Mouse (Mus musculus) NIH3T3 (cell line): Measurements from ENCODE around the gene Focad.

Source experiments
- DNase-seq: peaks from one replicate; pipeline ENCODE4 v3.0.0-alpha.2; 2012; ENCODE audit warnings: low read depth

Gene Focad

GRCm38 (mm10) chr4:88094062-88094767, at the start of gene Focad:
TSS of gene Focad (plus strand) at chr4:88094629.
- peak; percentile 100 for DNase-seq

GRCm38 (mm10) chr4:88045151-88045550, 49.3 kb upstream of the Focad start:
- DNase-seq: no peak

DNA sequence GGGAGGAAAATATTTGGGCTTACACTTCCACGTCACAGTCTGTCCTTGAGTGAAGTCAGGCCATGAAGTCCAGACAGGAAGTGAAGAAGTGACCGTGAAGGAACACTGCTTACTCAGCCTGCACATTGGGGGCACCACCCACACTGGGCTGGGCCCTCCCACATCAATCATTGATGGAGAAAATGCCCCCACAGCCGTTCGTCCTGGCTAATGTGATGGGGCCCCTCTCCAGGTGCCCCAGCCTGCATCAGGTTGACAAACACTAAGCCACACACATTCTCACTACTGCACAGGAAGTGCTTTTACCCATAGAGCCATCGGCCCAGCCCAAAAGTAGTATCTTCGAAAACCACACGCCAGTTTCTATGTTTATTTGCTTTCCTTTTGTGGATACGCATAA, 48.1 kb upstream of the Focad start:
- no peak for DNase-seq

- no peak for DNase-seq
Measured at GRCm38 (mm10) chr4:88075388-88075787, 19.0 kb upstream of the Focad start.

DNA sequence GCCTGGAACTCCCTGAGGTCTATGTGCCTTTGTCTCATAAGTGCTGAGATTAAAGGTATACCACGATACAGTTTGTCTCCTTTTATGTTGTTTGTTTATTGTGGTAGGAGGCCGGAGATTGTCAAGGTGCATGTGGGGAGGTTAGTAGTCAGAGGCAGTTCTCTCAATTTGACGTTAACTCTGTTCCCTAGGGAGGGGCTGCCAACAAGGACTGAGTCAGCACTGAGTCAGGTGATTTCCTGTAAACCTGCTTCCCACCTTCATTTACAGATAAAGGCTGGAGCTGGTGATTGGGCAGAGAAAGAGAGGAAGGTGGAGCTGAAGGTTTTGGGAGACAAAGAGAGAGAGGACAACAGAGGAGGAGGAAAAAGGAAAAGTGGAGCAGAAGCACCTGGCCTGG, 15.4 kb upstream of the Focad start:
- no peak for DNase-seq

GRCm38 (mm10) chr4:88081417-88081816, 13.0 kb upstream of the Focad start:
- no peak for DNase-seq

DNA sequence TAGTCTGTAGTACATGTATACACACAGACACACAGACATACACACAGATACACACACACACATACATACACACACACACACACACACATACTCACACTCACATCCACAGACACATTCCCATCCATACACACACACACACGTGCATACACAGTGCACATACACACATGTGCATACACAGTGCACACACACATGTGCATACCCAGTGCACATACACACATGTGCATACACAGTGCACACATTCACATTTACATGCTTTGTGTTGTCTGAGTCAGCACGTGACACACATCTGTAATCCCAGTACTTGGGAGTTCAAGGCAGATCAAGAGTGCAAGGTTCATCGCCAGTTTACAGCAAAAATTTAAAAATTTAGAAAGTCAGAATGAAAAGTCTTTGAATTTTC, 12.5 kb upstream of the Focad start:
- DNase-seq: no peak

DNA sequence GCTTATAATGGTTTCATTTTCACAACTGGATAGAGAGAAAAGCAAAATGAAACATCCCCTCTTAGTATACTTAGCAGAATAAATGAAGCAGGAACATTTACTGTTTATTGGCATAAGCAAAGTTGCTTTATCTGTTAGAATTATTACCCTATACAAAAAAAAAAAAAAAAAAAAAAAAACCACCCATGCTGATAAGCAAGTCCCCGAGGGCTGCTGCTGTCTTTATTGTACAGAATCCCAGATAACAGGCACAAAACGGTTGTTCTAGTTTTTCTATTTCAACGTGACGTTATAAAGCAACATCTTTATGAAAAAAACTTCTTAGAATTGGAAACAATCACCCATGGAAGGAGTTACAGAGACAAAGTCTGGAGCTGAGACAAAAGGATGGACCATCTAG, 12.0 kb upstream of the Focad start:
- no peak for DNase-seq

- DNase-seq: peak; percentile 62
Measured at GRCm38 (mm10) chr4:88083781-88084180, 10.6 kb upstream of the Focad start.

DNA sequence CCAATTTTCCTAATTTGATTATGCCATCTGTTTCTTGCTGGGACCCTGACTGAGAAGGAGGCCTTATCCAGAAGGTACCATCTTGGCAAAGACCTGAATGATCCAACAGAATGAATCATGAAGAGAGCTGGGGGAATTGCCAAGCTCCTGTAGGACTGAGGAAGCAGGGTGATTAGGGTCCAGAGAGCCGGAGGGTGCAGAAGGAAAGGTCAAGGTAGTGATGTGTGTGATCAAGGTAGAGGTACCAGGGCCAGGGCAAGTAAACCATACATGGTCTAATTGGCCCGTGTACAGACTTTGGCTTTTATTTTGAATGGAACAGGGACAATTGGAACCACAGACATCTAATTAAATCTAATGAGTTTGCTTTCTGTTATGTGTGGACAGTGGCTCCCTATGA, 4.1 kb upstream of the Focad start:
- DNase-seq: no peak

DNA sequence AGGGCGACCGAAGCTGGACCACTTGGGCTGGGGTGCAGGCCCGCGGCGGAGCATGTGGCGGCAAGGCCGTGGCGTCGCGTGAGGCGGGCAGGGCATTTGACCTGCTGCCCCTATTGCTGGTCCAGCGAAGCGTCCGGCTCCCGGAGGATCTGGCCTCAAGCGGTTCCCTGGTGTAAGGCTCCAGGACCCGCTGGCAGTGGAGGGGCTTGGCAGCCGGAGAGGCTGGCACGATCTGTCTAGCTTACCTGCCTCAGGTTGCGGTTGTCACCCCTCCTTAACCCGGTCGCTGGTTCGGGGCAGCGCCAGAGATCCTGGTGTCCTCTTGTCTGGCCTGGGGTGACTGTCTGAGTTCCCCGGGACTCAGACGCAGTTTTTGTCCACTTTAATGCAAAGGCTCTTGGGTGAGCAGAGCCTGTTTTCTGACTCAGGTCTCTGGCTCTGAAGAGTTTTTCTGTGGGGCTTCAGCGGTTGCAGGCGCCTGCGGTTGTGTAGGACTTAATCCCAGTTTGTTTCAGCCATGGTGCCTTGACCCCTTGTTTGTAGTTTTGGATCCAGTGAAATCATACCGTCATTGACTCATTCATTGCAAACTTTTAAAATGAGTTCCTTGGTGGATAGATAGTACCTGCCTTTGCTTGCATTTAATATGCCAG, 465 bp downstream of the Focad start:
- peak; percentile 73 for DNase-seq

GRCm38 (mm10) chr4:88095693-88096092, 1.3 kb downstream of the Focad start:
- DNase-seq: peak; percentile 56

DNA sequence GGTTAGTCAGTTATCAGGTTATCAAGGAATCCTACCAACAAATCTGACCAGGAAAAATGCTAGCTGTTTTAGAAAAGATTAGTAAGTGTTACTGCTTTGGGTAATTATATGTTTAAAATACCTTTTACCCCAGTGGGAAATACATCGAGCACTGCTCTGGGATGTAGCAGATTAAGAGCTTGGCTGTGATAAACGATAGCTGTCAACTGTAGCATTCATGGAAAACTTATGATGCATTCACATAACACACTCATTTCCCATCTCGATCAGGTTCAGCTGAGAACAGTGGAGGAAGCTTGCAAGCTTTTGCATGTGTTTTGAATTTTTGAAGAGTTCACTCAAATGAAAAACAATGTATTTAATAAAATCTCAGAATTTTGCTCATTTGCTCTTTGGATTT, 14.2 kb downstream of the Focad start:
- peak; percentile 72 for DNase-seq

- no peak for DNase-seq
Measured at GRCm38 (mm10) chr4:88117331-88117730, 22.9 kb downstream of the Focad start.

GRCm38 (mm10) chr4:88117942-88118341, 23.5 kb downstream of the Focad start:
- no peak for DNase-seq

DNA sequence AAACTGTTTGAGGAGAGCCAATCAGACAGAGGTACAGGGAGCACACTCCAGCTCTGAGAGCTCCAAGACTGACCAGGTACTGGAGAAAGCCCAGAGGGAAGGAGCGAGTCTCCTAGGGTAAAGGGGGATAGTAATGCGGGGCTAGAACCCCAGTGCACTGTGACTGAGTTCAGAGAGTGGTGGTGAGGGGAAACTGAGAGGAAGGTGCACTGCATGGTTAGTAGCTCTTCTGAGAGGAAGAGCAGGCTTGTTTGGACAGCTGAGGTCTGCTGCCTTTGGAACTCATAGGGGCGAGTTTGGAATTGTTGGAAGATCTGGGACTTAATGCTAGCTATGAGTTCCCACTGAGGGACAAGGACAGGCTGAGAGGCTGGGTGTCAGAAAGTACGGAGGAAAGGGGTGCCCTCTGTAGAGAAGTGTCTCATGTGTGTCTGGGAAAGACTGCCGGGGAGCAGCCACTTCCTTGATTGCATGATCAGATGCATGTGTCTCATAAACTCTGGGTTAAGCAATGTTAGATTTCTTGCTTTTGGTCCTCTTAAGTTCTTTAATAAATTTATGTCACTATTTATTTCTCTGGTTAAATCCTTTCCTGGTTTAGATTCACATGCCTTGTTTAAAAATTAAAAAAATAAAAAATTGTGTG, 24.4 kb downstream of the Focad start:
- peak; percentile 14 for DNase-seq

- peak; percentile 64 for DNase-seq
Measured at GRCm38 (mm10) chr4:88120091-88120490, 25.7 kb downstream of the Focad start.

GRCm38 (mm10) chr4:88122472-88122871, 28.0 kb downstream of the Focad start:
- DNase-seq: peak; percentile 25

DNA sequence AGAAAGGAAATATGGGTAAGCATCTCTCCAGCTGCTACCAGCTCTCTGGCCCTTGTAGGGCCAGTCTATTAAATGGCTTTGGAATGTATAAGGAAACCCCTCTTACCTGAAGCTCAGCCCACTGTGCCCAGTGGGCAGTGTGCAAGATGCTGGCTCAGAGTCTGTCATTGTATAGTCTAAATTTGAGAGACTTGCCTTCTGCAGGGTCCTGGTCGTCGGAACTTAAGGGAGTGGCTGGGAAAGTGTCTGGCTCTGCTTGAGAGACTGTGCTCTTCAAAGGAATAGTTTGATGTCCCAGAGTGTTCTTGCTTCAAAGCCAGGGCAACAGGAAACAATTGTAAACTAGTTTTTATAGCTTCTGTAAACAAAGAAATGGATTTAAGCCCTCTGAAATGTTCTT, 41.5 kb downstream of the Focad start:
- no peak for DNase-seq

GRCm38 (mm10) chr4:88136528-88136927, 42.1 kb downstream of the Focad start:
- DNase-seq: no peak

GRCm38 (mm10) chr4:88138366-88138917, 44.0 kb downstream of the Focad start:
- DNase-seq: no peak

- peak; percentile 49 for DNase-seq
Measured at GRCm38 (mm10) chr4:88149462-88149861, 55.0 kb downstream of the Focad start.
